Mouse (Mus musculus): ENCODE measurements at regions not wholly inside any gene's neighbourhood (a gene's known extent, or its start where the extent isn't known, plus 50 kb on each side); places are given as distances from the start of the nearest gene placed in this dataset.

DNA sequence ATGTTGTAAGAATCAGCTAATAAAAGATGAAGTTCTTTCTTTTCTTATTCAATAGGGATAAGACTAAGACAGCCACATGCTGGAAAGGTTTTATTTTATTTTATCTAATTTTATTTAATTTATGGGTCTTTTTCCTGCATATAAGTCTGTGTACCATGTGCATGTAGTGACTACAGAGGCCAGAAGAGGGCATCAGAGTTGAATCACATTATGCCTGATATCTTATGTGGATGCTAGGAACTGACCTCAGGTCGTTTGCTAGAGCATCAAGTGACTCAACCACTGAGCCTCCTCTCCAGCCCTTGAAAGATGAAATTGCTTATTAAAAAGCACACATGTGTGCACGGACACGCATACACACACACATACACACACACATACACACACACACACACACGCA, 113.1 kb downstream of the Slc38a4 start:
- TF ChIP-seq CTCF (IDR thresholded peaks at IDR 0.05; ENCODE audit: insufficient read depth, low read depth, low read length) (no peak), POLR2A (IDR thresholded peaks at IDR 0.05; ENCODE audit: insufficient read depth, low read depth, low read length) (no peak)

All from olfactory bulb, adult 2 months (tissue).